Mouse (Mus musculus) adrenal gland, postnatal 4 days (tissue): ENCODE measurements at regions not wholly inside any gene's neighbourhood (a gene's known extent, or its start where the extent isn't known, plus 50 kb on each side); places are given as distances from the start of the nearest gene placed in this dataset.

Source experiments
- DNase-seq, 2 experiments: peaks; one replicate each; pipeline ENCODE4 v3.0.0; 2021 to 2022; ENCODE audit warnings: low spot score in 2 of 2, mixed read lengths in 2 of 2

GRCm38 (mm10) chr3:70201334-70201943, 194.0 kb downstream of the Otol1 start:
- no peak for DNase-seq

GRCm38 (mm10) chr3:70215195-70215594, 207.8 kb downstream of the Otol1 start:
- no peak for DNase-seq

GRCm38 (mm10) chr3:70216096-70216495, 208.7 kb downstream of the Otol1 start:
- no peak for DNase-seq

GRCm38 (mm10) chr3:70218757-70219360, 211.4 kb downstream of the Otol1 start:
- DNase-seq: no peak

GRCm38 (mm10) chr3:70223443-70224065, 216.1 kb downstream of the Otol1 start:
- DNase-seq: no peak

- no peak for DNase-seq
These were observed 217.4 kb downstream of the Otol1 start for GRCm38 (mm10) chr3:70224846-70225245.

GRCm38 (mm10) chr3:70227165-70227564, 219.8 kb downstream of the Otol1 start:
- DNase-seq: no peak

- no peak for DNase-seq
These were observed 241.2 kb downstream of the Otol1 start for GRCm38 (mm10) chr3:70248655-70249054.

- DNase-seq: no peak
These were observed 242.5 kb downstream of the Otol1 start for GRCm38 (mm10) chr3:70249922-70250321.

GRCm38 (mm10) chr3:70250733-70251132, 243.3 kb downstream of the Otol1 start:
- DNase-seq: no peak

- DNase-seq: no peak
These were observed 255.9 kb downstream of the Otol1 start for GRCm38 (mm10) chr3:70263318-70263717.

GRCm38 (mm10) chr3:70288590-70289388, 281.4 kb downstream of the Otol1 start:
- no peak for DNase-seq

- DNase-seq: no peak
These were observed 300.1 kb downstream of the Otol1 start for GRCm38 (mm10) chr3:70307556-70307955.

- no peak for DNase-seq
These were observed 300.6 kb downstream of the Otol1 start for GRCm38 (mm10) chr3:70308061-70308461.

- DNase-seq: no peak
These were observed 301.9 kb downstream of the Otol1 start for GRCm38 (mm10) chr3:70309304-70309703.

- no peak for DNase-seq
These were observed 303.6 kb downstream of the Otol1 start for GRCm38 (mm10) chr3:70311055-70311454.

- DNase-seq: no peak
These were observed 304.6 kb downstream of the Otol1 start for GRCm38 (mm10) chr3:70312034-70312433.

GRCm38 (mm10) chr3:70313119-70313868, 305.9 kb downstream of the Otol1 start:
- DNase-seq: no peak

- DNase-seq: no peak
These were observed 306.8 kb downstream of the Otol1 start for GRCm38 (mm10) chr3:70314239-70314638.

GRCm38 (mm10) chr3:70318377-70318776, 311.0 kb downstream of the Otol1 start:
- DNase-seq: no peak

GRCm38 (mm10) chr3:70319139-70319538, 311.7 kb downstream of the Otol1 start:
- no peak for DNase-seq
